Mouse (Mus musculus) testis, postnatal 14 days (tissue): ENCODE results near the gene Sept9.
A peak's percentile ranks its signal among the peaks of the same experiment; 100 is the strongest.

Source experiments
- DNase-seq: peaks from one replicate; pipeline ENCODE4 v3.0.0; 2021; ENCODE audit warnings: low spot score

The Sept9 gene

GRCm38 (mm10) chr11:117347256-117347655 lies 147.8 kb downstream of the Sept9 start:
- DNase-seq, result no peak

GRCm38 (mm10) chr11:117348429-117349103 lies 149.1 kb downstream of the Sept9 start:
- no peak for DNase-seq

DNA sequence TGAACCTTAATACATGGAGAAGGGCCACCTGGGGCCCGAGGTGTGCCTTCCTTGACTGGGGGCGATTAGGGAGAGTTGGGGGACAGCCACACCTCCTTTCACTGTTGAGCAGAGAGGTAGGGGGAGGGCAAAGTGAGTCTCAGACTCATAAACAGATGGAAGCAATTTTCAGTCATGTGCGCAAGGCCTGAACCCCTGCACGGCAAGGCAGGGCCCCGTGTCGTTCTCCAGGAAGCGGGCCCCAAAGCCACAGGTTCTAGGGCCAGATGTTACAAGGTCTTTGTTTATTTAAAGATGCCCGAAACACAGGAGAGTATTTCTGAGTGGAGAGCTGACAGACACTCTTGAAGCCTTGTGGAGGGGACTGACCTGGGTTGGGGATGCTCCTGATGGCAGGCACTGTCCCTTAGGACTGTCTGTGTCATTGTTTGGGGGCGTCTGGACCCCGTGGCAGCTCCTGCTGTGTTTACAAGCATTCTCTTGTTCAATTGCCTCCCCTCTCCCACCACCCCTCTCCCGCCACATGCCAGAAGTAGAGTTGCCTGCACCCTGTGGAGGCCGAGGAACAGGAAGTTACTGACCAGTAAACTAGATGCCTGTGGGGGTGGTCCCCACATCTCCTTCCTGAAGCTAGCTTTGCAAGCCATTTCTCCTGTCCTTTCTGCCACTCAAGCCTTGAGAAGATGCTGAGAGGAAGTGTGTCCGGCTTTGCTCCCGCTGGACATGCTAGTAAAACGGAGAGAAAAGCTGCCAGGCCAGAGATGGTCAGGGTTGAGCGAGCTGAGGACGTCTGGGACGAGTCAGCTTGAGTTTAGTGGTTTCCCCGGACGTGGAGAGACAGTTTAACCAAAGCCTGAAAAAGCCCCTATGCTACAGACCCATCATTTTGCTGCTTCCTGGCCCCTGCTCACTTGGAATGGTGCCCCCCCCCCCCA lies 150.2 kb downstream of the Sept9 start:
- no peak for DNase-seq

GRCm38 (mm10) chr11:117350462-117351222 lies 151.2 kb downstream of the Sept9 start:
- DNase-seq, result no peak

GRCm38 (mm10) chr11:117353126-117353525 lies 153.7 kb downstream of the Sept9 start:
- DNase-seq, result no peak

GRCm38 (mm10) chr11:117354107-117354506 lies 154.6 kb downstream of the Sept9 start:
- DNase-seq, result no peak

GRCm38 (mm10) chr11:117356937-117357336 lies 157.5 kb downstream of the Sept9 start:
- DNase-seq, result no peak

DNA sequence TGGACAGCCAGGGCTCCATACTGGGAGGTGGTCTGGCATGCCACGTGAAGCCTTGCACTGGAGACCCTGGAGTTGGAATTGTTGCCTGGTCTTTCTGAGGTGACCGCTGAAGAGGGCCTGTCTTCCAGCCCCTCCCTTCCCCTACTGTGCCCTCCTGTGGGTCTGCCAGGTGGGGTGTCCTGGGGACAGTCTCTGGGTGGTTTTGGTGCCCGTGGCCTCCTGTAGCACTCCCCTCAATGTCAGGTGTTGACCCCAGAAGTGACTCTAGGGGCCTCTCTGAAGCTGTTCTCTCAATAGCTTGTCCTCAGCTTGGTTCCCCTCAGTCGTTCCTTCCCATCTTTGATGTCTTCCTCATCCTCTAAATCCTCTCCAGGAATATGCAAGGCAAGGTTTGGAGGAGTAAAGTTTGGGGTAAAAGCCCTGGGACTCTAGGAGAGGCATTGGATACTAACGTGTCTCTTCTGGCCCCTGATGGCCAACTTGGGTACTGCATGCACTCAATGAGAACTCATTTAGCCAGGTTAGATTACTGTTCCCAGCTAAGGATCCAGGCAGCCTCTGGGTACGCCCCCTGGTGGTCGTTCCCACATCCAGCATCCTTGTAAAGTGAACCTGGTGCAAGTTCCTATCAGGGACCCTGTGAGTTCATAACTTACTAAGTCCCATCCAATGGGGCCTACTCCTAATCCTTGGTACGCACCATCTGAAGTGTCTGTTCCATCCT lies 158.6 kb downstream of the Sept9 start:
- peak; percentile 85 for DNase-seq

DNA sequence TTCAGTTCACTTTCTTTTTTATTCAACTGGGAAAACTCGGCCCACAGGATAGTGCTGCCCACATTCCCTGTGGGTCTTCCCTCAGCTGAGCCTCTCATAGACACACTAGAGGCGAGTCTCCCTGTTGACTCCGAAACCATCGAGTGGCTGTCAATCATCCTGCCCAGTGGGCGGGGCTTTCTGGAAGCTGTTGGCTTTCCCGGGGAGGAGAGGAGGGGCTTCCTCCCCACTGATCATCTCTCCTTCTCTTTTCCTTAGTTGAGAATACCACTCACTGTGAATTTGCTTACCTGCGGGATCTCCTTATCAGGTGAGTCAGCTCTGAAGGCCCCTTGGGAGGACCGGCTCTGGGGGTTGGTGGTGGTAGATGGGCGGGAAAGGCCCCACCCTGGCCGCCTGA lies 159.7 kb downstream of the Sept9 start:
- peak; percentile 61 for DNase-seq

GRCm38 (mm10) chr11:117359870-117360269 lies 160.4 kb downstream of the Sept9 start:
- DNase-seq, result peak; percentile 71

GRCm38 (mm10) chr11:117360561-117360960 lies 161.1 kb downstream of the Sept9 start:
- DNase-seq, result peak; percentile 46

DNA sequence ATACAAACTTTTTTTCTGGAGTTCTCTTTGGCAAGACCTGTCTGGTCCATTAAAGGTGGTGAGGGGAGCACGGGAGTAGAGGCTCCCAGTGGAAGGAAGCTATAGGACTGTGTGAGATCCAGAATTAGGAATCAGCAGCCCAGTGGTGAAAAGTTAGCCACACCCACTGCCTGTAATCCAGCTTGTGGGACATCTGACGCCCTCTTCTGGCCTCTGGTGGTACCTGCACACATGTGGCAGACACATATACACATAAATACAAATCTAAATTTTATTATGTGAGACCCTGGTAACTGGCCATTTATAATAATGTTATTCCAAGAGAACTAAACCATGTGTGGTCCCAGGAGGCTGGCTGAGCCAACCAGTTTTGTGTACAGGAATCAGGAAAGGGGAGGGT lies 162.8 kb downstream of the Sept9 start:
- DNase-seq, result no peak

- DNase-seq, result no peak
Observed at GRCm38 (mm10) chr11:117363918-117364317, 164.5 kb downstream of the Sept9 start.

- DNase-seq, result peak; percentile 51
Observed at GRCm38 (mm10) chr11:117366426-117366825, 167.0 kb downstream of the Sept9 start.

DNA sequence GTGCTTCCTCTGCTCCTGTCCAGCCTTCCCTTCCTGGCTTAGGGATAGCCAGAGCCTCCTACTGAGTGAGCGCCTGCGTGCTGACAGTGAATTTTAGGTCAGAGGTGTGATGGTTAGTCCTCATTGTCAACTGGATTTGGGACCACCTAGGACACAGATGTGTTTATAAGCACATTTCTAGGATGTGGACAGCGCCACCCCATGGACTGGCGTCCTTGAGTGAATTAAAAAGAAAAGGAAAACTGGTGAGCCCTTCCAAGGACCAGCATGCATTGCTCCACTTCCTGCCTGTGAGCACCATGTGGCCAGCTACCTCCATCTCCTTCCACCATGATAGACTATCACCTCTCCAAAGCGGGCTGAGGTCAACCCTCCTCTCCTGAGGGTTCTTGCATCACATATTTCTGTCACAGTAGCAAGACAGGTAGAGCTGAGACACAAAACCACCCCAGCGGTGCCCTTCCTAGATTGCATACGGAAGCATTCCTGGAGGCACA lies 167.4 kb downstream of the Sept9 start:
- DNase-seq, result no peak

GRCm38 (mm10) chr11:117367937-117368336 lies 168.5 kb downstream of the Sept9 start:
- no peak for DNase-seq

GRCm38 (mm10) chr11:117369347-117369746 lies 169.9 kb downstream of the Sept9 start:
- DNase-seq, result no peak

DNA sequence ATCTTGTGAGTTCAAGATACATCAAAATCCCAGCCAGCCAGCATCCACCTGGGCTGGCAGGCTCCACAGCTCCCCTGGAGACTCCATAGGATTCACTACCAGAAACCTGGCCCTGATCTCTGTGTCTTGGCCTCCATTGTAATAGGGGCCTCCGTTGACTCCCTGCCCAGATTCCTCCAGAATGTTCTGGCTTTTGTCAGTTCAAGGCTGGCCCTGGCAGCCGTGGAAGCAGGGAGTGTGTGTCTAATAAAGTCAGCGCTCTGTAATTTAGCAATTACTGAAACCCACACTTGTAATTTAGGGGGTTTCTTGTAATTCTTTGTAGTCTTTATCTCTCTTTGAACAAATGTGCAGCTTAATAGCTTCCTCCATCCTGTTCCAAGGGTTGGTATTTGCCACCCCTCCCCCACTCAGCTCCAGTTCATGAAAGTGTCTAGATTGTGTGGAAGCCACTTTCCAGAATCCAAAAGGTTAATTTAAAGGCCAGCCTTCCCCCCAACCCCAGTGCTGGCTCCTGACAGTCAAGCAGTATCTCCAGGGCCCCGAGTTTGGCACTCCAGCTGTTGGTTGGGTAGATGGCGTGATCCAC lies 170.9 kb downstream of the Sept9 start:
- no peak for DNase-seq

DNA sequence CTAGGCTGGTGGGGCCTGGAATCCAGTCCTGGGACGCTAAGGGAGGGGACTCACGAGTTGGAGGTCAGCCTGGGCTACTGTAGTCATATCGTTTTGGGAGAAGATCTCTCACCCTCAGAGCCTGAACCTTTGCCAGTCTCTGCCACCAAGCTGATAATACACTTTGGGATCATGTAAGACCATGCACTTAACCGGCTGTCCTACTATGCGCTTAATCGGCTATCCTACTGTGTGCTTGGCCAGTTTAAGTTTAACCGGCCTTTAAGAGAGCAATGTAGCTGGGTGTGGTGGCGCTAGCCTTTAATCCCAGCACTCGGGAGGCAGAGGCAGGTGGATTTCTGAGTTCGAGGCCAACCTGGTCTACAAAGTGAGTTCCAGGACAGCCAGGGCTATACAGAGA lies 173.1 kb downstream of the Sept9 start:
- no peak for DNase-seq

DNA sequence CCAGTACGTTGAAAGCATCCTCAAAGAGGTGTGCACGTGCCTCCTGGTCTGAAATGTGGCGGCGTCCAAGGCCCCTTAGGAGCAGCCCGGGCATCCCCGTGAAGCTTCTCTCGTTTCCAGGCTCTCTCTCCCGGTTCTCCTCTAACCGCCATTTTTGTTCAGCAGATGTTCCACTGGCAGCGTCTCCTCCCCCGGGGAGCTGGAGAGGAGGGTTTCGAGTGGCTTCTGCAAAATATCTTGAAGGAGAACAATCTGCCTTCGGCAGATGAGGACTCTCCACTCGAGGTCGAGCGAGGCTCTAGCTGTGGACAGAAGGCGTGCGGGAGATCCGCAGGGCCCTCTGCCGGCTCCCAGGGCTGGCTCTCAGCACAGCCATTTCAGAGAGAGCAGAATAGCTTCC lies 173.7 kb downstream of the Sept9 start:
- no peak for DNase-seq

- no peak for DNase-seq
Observed at GRCm38 (mm10) chr11:117373870-117374269, 174.4 kb downstream of the Sept9 start.
